Mouse (Mus musculus): ENCODE measurements around the gene Igsf3.

DNA sequence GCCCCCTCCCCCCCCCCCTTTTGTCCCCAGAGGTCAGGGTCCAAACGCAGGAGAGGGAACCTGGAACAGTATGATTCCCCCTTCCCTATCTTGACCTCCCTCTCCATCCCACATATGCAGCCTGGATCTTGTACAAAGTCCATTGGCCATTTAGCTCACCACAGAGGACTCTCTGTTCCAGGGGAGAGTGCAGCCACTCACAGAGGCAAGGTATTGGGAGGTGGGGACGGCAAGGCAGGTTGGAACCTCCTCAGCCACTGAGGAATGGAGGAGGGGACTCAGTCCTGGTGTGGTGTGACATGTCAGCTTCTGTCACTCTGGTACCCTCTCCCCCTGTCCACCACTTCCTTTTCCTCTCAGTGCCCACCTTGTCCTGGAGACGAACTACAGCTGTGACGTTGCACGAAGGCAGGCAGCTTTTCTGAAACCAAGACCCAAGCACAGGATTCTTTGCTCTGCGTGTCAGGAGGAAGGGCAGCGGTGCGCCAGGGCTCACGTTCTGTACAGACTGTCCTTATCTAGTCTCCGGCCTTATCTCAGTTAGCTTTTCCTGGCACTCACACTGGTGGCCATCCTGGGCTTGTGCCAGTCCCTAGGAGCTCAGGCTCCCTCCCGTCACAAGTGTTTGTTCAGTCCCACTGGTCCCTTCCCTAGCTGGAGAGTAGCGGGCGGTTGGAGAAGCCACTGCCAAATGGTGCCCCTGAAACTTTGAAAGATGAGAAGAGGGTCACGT, 130.3 kb downstream of the Igsf3 start:
- no peak for TF ChIP-seq MAZ (IDR thresholded peaks at IDR 0.05; ENCODE audit: low read depth, low read length)
- TF ChIP-seq CTCF (conservative IDR thresholded peaks at IDR 0.05 in 1 of 2, IDR thresholded peaks at IDR 0.05 in 1 of 2; ENCODE audit: low read depth in 2 of 2, low read length in 2 of 2) = no peak
- no peak for TF ChIP-seq EP300 (IDR thresholded peaks at IDR 0.05; ENCODE audit: low read length)
- no peak for TF ChIP-seq JUND (conservative IDR thresholded peaks at IDR 0.05; ENCODE audit: low read depth, low read length)
- no peak for TF ChIP-seq ETS1 (conservative IDR thresholded peaks at IDR 0.05; ENCODE audit: low read depth, low read length)
- no peak for TF ChIP-seq USF2 (conservative IDR thresholded peaks at IDR 0.05; ENCODE audit: low read depth, low read length)
- TF ChIP-seq BHLHE40 (IDR thresholded peaks at IDR 0.05; ENCODE audit: low read depth, low read length) = no peak
- TF ChIP-seq POLR2A (IDR thresholded peaks at IDR 0.05; ENCODE audit: low read depth, low read length) = no peak
- TF ChIP-seq MAX (IDR thresholded peaks at IDR 0.05; ENCODE audit: low read length) = no peak
- TF ChIP-seq ZNF384 (IDR thresholded peaks at IDR 0.05; ENCODE audit: low read depth, low read length) = no peak
